Mouse (Mus musculus): ENCODE measurements at regions not wholly inside any gene's neighbourhood (a gene's known extent, or its start where the extent isn't known, plus 50 kb on each side); places are given as distances from the start of the nearest gene placed in this dataset.

DNA sequence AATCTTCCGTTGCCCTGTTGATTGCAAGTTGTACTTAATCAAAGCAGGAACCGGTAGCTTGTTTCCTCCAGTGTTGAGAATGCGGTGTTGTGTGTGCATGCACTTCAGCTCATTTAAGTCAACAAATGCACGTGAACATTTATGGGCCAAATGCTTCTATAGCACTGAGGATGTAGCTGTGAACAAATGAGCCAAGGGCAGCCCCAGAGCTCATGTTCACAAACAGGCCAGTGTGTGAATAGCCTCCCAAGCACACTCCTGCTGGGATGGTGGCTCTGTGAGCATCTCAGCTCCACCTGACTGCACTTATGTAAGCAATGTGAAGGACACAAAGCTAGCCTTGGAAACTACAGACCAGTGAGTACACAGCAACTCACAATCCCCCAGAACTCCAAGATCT lies 183.9 kb upstream of the Sox2 start:
- no peak for DNase-seq (ENCODE audit: low spot score in 2 of 2)

DNA sequence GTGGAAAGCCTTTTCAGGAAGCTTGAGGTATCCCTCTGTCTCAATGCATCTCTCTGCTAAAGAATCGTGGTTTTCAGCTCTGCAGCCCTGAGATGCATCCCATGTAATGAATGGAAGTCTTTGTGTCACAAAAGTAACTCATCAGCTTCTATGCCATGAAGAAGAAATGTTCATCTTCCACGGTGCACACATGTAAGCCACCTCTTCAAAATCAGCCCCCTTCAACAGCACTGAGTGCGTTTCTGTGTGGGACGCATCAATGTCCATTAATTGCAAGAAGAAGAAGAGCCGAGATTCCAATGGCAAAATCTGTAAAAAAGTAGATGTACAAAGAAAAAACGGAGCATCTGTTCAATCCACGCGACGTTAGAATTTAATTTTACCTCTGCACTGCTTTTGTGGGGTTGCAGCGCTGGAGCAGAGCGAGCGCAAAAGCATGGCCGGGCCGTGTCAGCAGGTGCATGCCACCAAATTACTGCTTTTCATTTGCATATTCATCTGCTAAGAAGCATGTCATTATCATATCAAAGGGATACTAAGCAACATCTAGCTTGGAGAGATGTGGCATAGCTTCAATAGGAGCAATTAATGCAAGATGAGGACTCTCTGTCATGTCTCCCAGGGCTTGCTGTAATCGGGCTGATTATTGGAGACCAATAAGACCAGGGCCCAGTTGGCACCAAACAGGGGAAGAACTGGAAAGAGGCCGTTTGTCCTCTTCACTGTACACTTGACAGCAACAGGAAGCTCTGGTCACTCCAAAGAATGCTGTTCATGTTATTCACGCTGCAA lies 185.0 kb upstream of the Sox2 start:
- DNase-seq (ENCODE audit: low spot score in 2 of 2): no peak

DNA sequence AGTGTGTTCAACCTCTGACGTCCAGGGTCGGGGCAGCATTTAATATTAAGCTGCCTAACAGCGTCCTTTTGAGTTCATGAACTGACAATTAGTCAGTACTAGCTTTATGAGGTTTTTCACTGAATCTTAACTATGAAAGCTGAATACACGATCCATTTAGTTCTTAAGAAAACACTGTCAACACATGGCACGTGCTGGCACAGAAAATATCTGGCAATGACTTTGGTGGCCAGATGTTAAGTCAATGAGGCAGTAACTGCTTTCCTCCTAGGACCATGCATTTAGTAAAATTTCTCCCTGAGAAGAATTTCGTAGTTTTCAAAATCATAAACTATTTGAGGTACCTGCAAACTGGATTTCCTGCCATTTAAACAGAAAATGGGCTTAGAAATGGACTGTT lies 191.4 kb upstream of the Sox2 start:
- no peak for DNase-seq (ENCODE audit: low spot score in 2 of 2)

DNA sequence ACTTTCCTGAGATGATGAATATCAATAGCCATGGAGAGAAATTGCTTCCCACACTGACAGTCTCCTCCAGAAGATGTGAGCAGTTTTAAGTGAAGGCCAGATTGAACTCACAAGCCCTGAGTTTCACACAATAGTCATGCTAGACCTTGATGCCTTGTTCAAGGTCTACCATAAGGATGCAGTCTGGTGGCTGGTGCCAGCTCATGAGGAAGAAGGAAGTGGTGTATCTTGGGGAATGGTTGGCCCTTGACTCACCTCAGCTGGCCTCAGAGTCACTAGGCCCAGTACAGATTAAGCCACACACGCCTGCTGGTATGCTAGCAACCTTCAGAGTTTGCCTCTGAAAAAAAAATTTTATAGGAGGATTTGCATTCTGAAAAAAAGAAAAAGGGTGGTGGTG lies 192.4 kb upstream of the Sox2 start:
- DNase-seq (ENCODE audit: low spot score in 2 of 2): no peak

DNA sequence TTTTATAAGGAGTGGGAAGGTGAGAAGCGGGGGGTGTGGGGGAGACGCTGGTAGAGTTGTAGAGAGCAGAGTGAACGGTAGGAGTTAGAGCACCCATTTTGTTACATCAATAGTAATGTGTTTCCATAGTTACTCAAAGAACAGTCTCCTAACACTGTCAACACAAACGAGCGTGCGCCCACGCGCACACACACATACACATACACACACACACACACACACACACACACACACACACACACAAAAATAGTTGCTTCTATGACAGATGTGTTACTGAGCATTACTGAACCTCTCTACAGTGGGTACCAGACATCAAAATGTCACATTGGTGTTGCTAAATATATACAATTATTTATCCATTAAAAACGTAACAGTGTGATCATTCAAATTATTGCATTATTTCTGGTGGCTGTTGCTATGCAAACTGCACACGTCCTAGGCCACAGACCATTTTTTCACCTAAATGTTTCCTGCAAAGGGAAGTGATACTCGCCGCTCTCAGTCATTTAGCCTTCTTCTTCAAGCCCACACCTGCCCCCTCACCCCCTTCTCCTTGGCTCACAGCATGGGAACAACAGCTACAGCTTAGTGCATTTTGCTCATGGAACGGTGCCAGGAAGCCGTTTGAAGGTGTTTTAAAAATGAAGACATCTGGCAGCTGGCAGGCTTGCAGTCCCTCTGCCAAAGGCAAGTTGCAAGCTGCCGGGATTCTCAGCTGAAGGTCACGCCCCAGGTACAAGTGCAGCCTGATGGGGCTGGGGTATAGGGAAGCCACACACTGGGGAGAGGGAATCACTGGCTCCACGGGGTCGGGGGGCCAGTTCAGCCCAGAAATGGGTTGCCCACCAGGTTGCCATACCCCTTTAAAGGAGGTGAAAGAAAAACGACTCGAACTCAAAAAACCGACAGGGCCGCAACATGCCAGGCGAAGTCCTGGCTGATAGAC lies 193.4 kb upstream of the Sox2 start:
- DNase-seq (ENCODE audit: low spot score in 2 of 2): no peak

DNA sequence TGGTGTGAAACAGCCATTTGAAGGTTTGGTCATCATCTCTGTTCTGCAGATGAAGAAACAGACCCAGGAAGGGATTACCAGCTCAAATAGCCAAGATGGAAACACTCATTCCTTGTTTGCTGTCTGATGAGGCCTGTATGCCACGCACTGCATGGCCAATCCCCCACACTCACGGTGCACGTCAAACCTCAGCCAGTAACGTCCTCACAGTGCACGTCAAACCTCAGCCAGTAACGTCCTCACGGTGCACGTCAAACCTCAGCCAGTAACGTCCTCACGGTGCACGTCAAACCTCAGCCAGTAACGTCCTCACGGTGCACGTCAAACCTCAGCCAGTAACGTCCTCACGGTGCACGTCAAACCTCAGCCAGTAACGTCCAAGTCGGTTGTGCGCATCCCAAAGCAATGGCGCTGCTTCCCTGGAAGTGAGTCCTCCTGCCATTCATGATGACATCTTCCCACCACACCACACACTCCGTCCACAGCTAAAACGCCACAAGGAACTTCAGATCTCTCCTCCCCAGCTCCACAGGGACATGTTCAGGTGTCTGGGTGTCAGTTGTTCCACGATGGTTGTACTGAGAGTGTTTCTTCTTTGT lies 196.1 kb upstream of the Sox2 start:
- no peak for DNase-seq (ENCODE audit: low spot score in 2 of 2)

DNA sequence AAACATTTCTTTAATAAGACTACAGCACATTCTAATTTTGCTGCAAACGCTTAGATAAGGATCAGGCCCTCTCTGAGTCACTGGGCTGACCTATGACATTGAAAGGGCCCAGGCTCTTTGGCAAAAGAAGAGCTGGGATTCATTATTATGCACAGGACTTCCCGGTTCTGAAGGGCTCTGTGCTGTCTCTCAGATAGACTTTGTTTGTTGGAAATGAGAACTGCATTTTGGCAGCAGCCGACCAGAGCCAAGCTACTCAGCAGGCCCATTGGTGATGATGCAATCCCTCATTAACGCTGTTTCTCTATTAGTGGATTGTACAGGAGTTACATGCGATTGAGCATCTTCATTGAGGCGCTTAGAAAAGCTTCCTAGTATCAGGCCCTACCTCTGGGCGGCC lies 204.9 kb upstream of the Sox2 start:
- DNase-seq (ENCODE audit: low spot score in 2 of 2): no peak

DNA sequence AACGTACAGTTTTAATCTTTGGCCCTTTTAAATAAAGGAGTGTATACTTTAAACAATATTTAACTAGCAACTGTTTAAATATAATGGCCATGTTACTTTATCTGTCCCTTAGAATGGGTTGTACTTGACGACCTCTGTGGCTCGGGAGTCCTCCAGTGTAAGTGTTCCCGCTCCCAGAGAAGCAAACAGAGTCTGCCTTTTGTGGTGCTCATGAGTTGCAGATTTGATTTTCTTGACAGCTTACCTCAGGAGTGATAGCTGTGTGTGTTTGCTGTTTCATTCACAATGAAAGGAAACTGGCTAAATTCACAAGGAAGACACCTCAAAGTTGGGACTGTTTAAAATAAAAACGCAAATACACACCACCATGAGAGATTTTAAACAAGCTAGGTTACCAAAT lies 205.4 kb upstream of the Sox2 start:
- no peak for DNase-seq (ENCODE audit: low spot score in 2 of 2)

DNA sequence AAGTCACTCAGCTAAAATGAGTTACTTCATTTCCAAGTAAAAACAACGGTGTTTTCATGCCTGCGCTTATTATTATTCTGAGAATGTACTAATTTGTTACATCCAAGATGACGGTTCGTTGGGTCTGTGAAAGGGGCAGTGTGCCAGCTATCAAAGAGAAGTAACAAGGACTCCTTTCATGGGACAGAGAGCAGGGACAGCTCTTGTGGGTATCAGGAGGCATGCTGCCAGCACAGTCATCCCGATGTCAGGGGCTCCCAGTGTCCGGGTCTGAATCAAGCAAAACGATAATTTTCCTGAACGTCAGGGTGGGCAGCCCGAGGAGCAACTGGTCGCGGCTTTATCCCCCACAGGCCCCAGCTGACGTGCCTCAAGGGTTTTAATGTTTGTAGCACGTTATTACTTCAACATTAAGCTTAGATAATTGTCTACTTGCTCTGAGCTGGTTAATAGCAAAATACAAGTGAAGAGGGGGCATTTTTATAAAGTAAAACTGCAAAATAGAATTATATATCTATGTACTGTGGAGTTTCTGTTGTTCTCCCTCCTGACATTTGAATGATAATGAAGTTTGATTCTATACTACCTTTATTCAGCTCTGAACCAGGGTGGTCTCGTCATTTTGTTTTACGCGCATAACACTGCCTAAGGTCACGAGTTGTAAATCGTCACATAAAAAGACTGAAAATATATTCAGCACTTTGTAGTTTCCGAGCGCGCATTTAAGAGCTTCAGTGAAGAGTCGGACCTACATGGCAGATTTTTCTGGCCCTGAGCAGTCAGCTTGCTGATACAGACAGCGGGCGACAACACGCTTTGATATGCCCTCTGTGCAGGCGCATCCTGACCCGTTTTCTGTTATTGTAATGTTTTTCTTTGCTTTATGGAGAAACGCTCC lies 206.2 kb upstream of the Sox2 start:
- DNase-seq (ENCODE audit: low spot score in 2 of 2): no peak

DNA sequence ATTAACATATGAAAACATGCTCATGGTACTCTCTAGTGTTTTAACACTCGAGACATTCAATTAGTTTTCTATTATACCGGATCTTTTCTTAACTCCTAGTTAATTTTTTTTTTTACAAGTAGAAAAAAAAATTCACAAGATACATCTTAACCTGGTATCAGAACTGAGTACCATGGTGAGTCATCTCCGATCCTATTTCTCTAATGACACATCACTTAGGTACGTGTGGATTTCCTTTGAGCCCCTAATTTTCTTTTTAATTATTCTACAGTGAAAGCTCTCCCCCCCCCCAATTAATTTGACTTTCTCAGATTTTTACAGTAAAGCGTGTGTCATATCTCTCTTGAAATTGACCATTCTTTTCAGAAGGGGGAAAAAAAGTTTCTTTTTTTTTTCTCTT lies 206.9 kb upstream of the Sox2 start:
- no peak for DNase-seq (ENCODE audit: low spot score in 2 of 2)

DNA sequence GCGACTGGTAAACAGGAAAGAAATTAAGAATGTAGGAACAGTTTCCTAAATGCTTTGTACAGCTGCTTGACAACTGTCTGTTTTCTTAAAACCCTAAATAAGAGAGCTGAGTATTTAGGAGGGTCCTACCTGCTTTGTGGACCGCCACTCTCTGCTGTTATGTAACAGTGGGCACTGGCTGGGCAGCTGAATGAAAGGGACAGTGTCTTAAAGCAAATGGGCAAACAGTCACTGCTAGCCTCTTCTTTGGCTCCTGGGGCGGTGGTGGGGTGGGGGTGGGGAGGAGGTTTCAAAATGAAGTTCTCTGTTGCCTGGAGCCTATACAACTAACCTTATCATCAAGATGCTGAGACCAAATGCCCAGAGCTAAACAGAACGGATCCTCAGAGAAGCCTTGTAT lies 208.4 kb upstream of the Sox2 start:
- DNase-seq (ENCODE audit: low spot score in 2 of 2): no peak

DNA sequence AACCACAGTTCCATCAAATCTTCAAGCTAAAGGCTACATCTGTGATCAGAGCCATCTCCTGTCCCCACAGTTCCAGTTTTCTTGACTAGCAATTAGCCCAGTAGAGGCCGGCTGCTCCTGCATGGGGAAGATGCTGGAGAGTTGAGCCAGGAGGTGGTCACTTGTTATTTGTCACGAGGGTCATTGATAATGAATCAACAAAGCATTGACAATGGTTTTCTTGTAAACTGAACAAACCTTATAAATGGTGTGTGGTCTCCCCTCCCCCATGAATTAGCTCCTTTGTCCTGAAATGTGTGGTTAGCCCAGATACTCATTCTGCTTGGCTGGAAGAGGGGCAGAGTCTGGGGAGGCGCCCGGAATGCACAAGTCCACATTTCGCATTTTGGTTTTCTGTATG lies 208.9 kb upstream of the Sox2 start:
- DNase-seq (ENCODE audit: low spot score in 2 of 2): no peak

DNA sequence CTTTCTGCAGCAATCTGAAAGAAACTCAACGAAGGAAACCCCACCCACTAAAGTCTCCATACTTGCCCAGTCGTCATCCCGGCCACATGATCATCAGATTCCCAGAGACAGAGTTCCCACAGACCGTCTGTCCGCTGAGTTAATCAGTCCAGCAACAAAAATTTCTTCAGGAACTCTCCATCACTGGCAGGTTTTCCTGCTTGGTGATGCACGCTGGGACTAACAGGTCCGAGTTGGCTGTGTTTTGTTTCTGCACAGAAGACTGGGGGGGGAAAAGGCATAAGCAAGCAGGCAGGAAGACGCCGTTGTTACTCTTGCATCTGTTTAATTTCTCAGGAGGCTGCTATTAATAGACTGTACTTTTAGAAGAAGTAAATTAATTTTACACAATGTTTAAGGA lies 215.3 kb upstream of the Sox2 start:
- DNase-seq (ENCODE audit: low spot score in 2 of 2): no peak

DNA sequence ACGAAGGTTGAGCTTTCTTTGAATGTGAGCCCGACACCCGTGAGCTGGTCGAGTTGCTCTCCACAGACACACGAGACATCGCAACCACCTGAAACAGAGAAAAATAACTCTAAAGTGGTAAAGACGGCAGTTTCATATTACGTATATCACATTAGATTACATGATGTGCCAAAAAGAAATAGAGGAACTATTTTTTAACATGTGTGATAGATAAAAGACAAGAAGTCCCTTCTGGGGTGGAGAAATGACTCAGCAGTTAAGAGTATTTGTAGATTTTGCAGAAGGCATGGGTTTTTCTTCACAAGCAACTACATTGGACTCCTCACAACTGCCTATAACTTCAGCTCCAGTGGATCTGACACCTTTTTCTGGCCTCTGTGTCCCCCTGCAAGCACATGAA lies 222.2 kb upstream of the Sox2 start:
- no peak for DNase-seq (ENCODE audit: low spot score in 2 of 2)

DNA sequence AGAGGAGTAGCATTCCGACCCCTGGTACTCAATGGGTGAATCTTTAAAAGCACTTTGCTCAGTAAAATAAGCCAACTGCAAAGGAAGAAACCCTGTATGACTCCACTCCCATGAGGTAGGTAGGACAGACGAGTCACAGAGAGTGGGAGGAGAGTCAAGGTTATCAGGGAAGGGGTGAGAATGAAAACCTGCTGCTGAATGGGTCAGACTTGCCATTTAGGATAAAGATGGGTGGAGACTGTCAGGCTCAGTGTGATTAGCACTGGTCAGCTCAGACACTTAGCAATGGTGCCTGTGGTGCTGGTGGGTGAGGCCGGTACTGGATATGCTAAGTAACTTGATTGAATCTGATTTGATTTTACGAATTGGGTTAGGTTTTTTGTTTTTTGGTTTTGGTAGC lies 222.7 kb upstream of the Sox2 start:
- DNase-seq (ENCODE audit: low spot score in 2 of 2): no peak

DNA sequence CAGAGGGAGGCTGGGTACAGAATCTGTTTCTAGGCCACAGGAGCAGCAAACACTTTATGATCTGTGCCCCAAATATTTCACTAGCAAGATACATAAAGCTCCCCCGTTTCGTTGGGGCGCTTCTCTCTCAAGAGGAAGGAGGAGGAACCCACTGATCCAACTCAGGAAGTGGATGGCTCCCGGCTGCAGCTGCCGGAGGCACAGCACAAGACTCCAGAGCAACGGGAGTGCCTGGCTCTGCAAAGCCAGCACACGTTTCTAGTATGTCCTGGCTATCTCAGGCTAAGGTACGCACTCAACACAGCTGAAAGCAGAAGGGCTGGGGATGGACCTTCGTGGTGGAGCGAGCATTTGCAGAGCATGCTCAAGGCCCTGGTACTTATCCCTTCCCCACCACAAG lies 223.2 kb upstream of the Sox2 start:
- no peak for DNase-seq (ENCODE audit: low spot score in 2 of 2)

DNA sequence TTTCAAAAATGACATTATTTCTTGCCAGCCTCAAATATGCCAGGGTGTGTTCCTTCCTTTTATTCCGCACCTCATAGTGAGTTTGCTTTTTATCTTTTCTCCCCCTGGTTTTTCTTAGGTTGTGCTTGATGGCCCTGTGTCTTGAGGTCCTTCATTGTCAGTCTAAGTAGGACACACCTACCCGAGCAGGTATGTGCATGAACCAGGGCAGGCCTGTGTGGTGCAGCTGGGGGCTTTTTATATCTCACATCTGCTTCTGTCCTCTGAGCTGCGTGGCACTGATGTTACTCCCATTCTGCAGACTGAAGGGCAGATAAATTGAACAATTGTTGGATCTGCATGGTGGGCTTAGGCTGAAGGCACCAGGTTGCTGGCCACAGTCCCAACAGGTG lies 238.3 kb upstream of the Sox2 start:
- DNase-seq (ENCODE audit: low spot score in 2 of 2): no peak

DNA sequence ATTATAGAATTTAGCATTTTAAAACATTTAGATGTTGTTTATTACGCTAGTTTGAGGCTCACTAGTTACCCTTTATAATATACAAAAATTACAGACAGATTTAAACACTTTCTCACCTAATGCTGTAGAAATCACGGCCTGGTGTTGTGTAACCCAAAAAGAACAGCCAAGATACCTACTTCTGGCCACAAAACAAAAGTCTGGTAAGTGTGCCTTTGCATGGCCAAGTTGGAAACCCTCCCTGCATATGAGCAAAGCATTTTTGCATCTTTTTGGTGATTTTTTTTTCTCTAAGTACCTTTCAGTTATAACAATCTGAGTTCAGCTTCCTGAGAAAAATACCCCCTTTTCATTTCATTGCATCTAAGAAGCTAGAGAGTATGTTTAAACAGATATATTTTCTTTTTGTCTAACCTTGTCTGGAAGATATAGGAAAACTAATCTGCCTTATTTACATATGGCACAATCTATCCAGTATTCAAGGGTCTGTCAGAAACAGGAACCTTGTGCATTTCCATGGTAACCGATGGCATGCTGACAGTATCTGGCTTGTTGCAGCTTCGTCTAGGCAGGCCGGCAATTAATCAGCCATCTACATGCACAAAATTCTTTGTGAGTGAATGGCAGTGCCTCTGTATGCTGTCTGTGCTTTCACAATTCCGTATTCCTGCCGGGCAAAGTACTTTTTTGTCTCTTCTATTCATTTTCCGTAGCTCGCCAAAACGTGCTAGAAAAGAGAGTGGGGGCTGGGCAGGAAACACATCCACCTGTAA lies 238.9 kb upstream of the Sox2 start:
- DNase-seq (ENCODE audit: low spot score in 2 of 2): no peak

DNA sequence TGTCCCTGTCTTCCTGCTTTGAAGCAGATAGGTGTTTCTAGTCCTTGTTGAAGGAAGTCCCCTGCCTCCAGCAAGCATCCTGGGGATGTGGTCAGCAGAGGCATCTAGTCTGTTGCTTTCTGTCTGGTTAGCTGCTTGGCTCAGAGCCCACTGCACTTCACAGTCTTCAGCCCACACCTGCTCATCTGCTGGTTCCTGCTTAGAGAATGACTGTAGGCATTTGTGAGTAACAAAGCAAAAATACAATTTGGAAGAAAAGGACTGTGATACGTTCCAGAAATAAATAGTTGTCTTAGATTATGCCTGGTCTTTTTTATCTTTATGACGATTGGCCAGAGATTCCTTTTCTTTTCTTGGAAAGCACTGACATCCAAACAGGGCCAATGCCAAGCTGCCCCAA lies 246.6 kb upstream of the Sox2 start:
- DNase-seq (ENCODE audit: low spot score in 2 of 2): no peak

DNA sequence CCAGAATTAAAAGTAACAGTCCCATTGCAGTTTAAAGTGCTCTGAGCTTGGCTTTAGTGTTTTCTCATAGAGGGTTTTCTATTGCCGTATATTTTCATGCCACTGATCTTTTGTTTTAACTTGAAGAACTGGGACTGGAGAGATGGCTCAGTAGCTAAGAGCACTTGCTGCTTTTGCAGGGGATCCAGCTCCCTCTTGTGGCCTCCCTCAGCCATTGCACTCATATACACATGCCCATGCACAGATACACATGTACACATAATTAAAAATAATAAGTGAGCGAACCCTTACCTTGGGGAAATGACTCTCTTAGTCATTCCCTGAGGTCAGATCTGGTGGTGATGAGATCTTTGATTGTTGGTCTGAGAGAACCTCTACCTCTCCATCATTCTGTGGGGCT lies 258.9 kb upstream of the Sox2 start:
- no peak for DNase-seq (ENCODE audit: low spot score in 2 of 2)

Data from gastrocnemius, postnatal 4 days (tissue).